Mouse (Mus musculus) bone marrow macrophage, adult 2 months (primary cell): Measurements from ENCODE around the gene Fam126a. TPM values are rescaled to one million over a fixed set of nuclear protein-coding genes. Genes with fewer than 3 reads are reported as not detected.

ENCODE experiments used
- H3K27ac ChIP-seq: 2 replicates; pipeline ENCODE4 v1.5.1; 2012; ENCODE audit warnings: low read depth, low read length; ENCODE audit not compliant: insufficient read depth
- H3K4me1 ChIP-seq: 2 replicates; pipeline ENCODE4 v1.6.1; 2012; ENCODE audit warnings: low read length; ENCODE audit not compliant: control insufficient read depth, insufficient read depth
- H3K4me3 ChIP-seq: 2 replicates; pipeline ENCODE4 v1.5.1; 2012; ENCODE audit warnings: mild to moderate bottlenecking, low read length, moderate library complexity; ENCODE audit not compliant: insufficient read depth
- CTCF ChIP-seq: IDR thresholded peaks from 2 replicates; pipeline ENCODE4 v1.5.1; 2012; ENCODE audit warnings: low read depth, mild to moderate bottlenecking, low read length, moderate library complexity
- POLR2A ChIP-seq: IDR thresholded peaks from 2 replicates; pipeline ENCODE4 v1.6.1; 2012; ENCODE audit warnings: mild to moderate bottlenecking, low read depth, low read length, borderline replicate concordance
- polyA plus RNA-seq: library from polyadenylated mRNA; stranded (reverse); fragments of >200 nt; gene quantifications from 2 replicates; pipeline ENCODE4 v1.2.4, GENCODE M21; 2012; ENCODE audit not compliant: missing spikeins, insufficient read depth, insufficient read length

Fam126a gene
- polyA plus RNA-seq, 1 experiment: 24.3 TPM

DNA sequence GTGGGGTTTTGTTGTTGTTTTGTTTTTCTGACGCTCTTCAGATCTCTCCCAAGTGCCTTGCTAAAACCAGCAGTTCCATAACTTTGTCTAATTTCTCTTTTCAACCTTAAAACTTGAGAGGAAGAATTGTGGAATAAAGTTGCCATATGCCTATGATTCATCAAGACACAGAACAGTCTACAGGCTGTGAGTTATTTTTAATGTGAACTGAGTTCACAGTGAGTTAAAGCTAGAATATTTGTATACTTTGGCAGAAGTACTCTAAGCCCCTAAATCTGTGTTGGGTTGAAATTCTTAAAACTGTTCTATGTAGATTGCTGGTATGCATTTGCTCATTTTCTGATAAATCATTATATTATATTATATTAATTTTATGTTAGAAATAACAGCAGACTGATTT lies 118.9 kb downstream of the Fam126a start:
- TF ChIP-seq CTCF: no peak
- TF ChIP-seq POLR2A: no peak
- Histone ChIP-seq H3K27ac (no peak overlapping the region), H3K4me3 (no peak overlapping the region), H3K4me1 (no peaks in the 10 kb centered on the region)

DNA sequence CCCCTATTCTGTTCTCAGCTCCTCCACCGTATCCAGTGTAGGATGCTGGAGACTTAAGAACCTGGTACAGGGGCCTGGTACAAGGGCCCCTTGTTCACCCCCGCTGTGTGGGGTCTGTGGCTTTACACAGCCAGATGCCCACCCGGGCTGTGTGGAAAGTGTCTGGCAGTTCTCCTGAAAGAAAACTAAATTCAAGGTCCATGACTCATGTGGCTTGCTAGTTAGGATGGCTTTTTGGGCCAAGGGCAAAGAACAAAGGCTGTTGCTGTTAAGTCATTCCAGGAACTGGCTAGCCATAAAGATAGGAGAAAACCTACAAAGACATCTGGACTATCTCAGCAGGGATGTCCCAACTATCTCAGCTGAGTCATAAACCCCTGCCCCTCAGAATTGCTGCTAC lies 121.2 kb downstream of the Fam126a start:
- no peak overlapping the region for H3K4me3 ChIP-seq
- TF ChIP-seq CTCF (no peak), POLR2A (no peak)
- no peak overlapping the region for H3K27ac ChIP-seq
- H3K4me1 ChIP-seq: no peaks in the 10 kb centered on the region

GRCm38 (mm10) chr5:23908486-23909090 lies 121.9 kb downstream of the Fam126a start:
- TF ChIP-seq POLR2A (no peak), CTCF (no peak)
- H3K4me3 ChIP-seq: no peak overlapping the region
- no peaks in the 10 kb centered on the region for H3K4me1 ChIP-seq
- H3K27ac ChIP-seq: no peak overlapping the region

- Histone ChIP-seq H3K27ac (no peak overlapping the region), H3K4me3 (no peak overlapping the region), H3K4me1 (no peaks in the 10 kb centered on the region)
- TF ChIP-seq POLR2A (no peak), CTCF (no peak)
These were observed 128.3 kb downstream of the Fam126a start for GRCm38 (mm10) chr5:23902221-23902620.

DNA sequence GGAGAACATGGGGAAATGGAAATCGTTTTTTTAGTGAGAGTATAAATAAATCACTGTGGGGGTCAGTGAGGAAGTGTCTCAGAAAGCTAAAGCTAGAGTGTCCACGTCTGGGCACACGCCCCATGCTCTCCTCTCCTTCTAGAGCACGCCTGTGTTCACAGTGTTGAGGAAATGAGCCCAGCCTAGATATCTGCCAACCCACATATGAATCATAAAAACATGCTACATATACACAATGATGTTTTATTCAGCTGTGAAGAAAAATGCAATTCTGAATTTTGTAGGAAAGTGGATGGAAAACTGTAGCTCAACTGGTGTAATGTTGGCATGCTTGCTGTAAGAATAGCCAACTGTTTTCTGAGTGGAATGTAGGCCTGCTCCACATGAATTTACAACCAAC lies 130.3 kb downstream of the Fam126a start:
- TF ChIP-seq CTCF (no peak), POLR2A (no peak)
- no peaks in the 10 kb centered on the region for H3K4me1 ChIP-seq
- no peak overlapping the region for H3K4me3 ChIP-seq
- H3K27ac ChIP-seq: no peak overlapping the region

DNA sequence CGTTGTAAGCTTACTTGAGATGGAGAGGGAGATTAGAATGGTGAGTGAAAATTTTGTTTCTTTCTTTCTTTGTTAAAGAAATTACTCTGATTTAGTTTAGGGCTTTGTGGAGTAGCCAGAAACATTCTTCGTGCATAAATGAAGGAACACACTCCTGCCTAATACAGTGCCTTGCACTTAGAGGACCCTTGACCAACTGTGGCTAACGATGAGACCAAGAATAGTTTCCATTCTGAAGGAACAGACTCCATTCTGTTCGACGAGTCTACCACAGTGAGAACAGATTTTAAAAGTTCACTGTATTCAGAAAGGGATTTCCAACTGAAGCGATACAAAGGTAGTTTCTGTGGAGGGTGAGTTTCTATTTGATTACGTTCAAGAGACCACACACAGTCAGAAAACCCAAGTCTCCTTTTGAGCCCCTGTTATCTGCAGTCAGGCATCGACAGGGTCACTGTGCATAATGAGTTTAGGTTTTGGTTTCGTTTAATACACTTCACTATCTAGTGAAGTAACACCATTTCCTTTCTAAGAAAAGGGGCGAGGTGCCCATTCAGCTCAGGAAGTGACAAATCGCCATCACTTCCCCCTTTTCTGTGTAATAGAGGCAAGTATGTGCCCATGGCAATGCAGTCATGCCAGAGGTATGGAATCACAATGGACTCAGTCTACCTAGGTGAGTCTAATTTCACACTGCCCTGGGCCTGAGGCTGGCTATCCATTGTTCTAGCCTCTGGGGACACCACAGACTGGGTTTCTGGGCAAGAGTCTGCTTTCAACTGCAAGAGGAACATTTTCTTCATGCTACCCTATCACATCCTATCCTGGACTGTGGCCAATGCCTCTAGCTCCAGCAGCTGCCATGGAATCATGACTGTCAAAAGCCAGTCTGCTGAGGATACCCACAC lies 136.4 kb downstream of the Fam126a start:
- peaks cover 12% of the 10 kb centered on the region for H3K4me1 ChIP-seq
- peak overlapping the region; percentile 12; the same call in 1 of the 2 replicates for H3K27ac ChIP-seq
- TF ChIP-seq CTCF (no peak), POLR2A (no peak)
- H3K4me3 ChIP-seq: peak overlapping the region; percentile 47

DNA sequence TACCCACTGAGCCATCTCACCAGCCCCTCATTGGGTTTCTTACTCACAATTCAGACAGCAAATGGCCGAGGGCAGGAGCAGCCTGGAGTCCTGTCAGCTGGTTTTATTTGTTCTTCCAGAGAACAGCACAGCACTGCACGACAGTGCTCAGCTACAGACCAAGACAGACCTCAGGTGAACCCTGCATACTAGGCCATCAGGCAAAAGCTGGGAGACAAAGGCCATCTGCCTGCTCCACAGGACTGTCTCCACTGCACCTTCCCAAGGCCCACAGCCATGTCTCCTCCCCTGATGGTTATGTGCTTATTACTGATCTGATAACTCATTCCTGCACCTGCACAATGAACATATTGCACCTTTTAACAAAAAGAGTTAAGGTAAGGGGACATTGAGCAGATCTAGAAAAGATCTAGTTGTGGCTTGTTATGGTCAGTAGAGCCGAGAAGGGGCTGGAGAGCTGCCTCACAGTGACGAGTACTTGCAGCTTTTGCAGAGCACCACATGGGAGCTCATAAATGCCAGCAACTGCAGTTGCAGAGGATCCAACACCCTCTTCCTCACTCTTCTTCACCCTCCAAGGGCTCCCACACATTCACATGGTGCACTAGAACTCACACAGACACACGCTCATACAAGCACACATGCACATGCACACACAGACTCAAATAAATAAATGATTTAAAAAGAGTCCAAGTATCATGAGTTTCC lies 137.2 kb downstream of the Fam126a start:
- no peak overlapping the region for H3K4me3 ChIP-seq
- no peak overlapping the region for H3K27ac ChIP-seq
- TF ChIP-seq POLR2A (no peak), CTCF (no peak)
- H3K4me1 ChIP-seq: peaks cover 17% of the 10 kb centered on the region

DNA sequence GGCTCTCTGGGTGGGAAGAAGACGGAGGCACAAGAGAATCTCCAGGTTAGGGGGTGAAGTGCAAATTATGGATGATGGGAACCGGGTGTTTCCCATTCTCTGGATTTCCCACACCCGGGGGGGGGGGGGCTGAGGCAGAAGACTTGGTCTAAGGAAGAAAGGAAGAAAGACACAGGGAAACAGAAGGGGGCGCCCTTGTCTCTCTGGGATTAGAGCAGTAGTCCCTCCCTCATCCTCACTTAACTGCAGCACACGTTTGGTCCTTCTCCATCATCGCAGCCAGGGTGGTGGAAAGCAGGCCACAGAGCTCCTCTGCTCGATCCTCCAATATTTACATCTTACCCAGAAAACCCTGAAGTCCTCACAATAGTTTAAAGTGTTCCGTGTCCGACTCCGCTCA lies 139.8 kb downstream of the Fam126a start:
- TF ChIP-seq CTCF (peak; percentile 27; the same call in 1 of the 2 replicates), POLR2A (no peak)
- H3K4me3 ChIP-seq: no peak overlapping the region
- H3K4me1 ChIP-seq: peaks cover 24% of the 10 kb centered on the region
- H3K27ac ChIP-seq: no peak overlapping the region

- Histone ChIP-seq H3K4me1 (peaks cover 20% of the 10 kb centered on the region), H3K27ac (no peak overlapping the region), H3K4me3 (no peak overlapping the region)
- TF ChIP-seq POLR2A (no peak), CTCF (no peak)
These were observed 141.0 kb downstream of the Fam126a start for GRCm38 (mm10) chr5:23889461-23889860.

DNA sequence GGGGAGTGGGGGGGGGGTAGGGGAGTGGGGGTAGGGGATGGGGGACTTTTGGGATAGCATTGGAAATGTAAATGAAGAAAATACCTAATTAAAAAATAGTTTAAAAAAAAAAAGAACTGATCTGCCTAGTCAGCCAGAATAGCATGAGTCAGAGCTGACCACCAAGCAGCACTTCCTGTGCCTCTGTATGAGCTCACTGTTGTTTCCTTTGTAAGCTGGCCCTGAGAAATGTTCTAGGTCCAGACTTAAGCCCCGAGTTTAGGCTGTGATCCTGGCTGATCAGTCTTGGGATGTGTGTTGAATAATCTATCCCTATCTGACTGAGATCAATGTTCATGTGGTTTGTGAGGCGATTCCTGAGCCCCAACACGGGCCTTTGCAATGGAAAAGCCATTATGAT lies 143.4 kb downstream of the Fam126a start:
- Histone ChIP-seq H3K27ac (peak overlapping the region; percentile 97), H3K4me3 (peak overlapping the region; percentile 57), H3K4me1 (peaks cover 12% of the 10 kb centered on the region)
- TF ChIP-seq POLR2A: no peak
- no peak for TF ChIP-seq CTCF
